30 mouse cellular contexts compared by ENCODE assay signal in genomic region chr5:43480046-43480445, GRCm38 (mm10). TPM values are rescaled to one million over a fixed set of nuclear protein-coding genes. Genes with fewer than 3 reads are reported as not detected.
DNase-seq lines count a peak whose midpoint lies in the region; ATAC-seq lines count a peak whose summit lies in the region.
"Had no signal": no experiment of that assay in that cellular context is flagged by ENCODE, and none has a peak within 500 bp of the region (broad histone marks: within the 10 kb centered on the region; RNA-seq: fewer than 3 reads in every experiment).

No protein-coding gene starts in this region.

- 75% methylated on average over 3 of the region's 3 CpGs for WGBS in midbrain, embryonic 15.5 days
- 74% methylated on average over 3 of the region's 3 CpGs for WGBS in midbrain, embryonic 14.5 days

- H3K27me3 ChIP-seq in midbrain, embryonic 15.5 days (replicated peaks), result no peaks in the 10 kb centered on the region
- no peaks in the 10 kb centered on the region for H3K27me3 ChIP-seq in midbrain, embryonic 14.5 days (ENCODE audit: control insufficient read depth, insufficient read depth, low read length)
- H3K27me3 ChIP-seq: CH12.LX; embryonic facial prominence, embryonic 13.5 days; embryonic facial prominence, embryonic 15.5 days; forebrain, embryonic 12.5 days; Patski had no signal

- H3K4me3 ChIP-seq in midbrain, embryonic 15.5 days, result no peak overlapping the region
- no peak overlapping the region for H3K4me3 ChIP-seq in midbrain, embryonic 14.5 days (replicated peaks; ENCODE audit: low read depth, low read length)
- H3K4me3 ChIP-seq: embryonic facial prominence, embryonic 13.5 days; embryonic facial prominence, embryonic 15.5 days; erythroblast, embryonic 14.5 days; forebrain, embryonic 10.5 days; forebrain, embryonic 12.5 days had no signal

- no peaks in the 10 kb centered on the region for H3K9me3 ChIP-seq in midbrain, embryonic 15.5 days
- no peaks in the 10 kb centered on the region for H3K9me3 ChIP-seq in midbrain, embryonic 14.5 days (ENCODE audit: control insufficient read depth, low read length)
- H3K9me3 ChIP-seq: embryonic facial prominence, embryonic 13.5 days; embryonic facial prominence, embryonic 15.5 days; forebrain, embryonic 10.5 days; forebrain, embryonic 12.5 days; G1E had no signal

- no peak overlapping the region for H3K27ac ChIP-seq in midbrain, embryonic 15.5 days
- no peak overlapping the region for H3K27ac ChIP-seq in midbrain, embryonic 14.5 days (replicated peaks; ENCODE audit: low read depth, low read length)
- H3K27ac ChIP-seq: embryonic facial prominence, embryonic 13.5 days; embryonic facial prominence, embryonic 15.5 days; forebrain, embryonic 10.5 days; forebrain, embryonic 12.5 days had no signal

- H3K4me2 ChIP-seq in midbrain, embryonic 15.5 days, result no peak overlapping the region
- H3K4me2 ChIP-seq in midbrain, embryonic 14.5 days (ENCODE audit: low read length), result no peak overlapping the region
- H3K4me2 ChIP-seq: embryonic facial prominence, embryonic 13.5 days; embryonic facial prominence, embryonic 15.5 days; forebrain, embryonic 12.5 days had no signal

- no peak overlapping the region for H3K9ac ChIP-seq in midbrain, embryonic 15.5 days
- no peak overlapping the region for H3K9ac ChIP-seq in midbrain, embryonic 14.5 days (replicated peaks; ENCODE audit: low read length)
- H3K9ac ChIP-seq: embryonic facial prominence, embryonic 13.5 days; embryonic facial prominence, embryonic 15.5 days; forebrain, embryonic 12.5 days had no signal

- DNase-seq in heart, adult 11 months, result peak; percentile 41
- DNase-seq in heart, adult 8-10 months (ENCODE audit: low spot score), result no peak
- no peak for DNase-seq in midbrain, embryonic 14.5 days
- peak; percentile 27 for DNase-seq in retina, postnatal 1 day
- no peak for DNase-seq in retina, embryonic 14.5 days (ENCODE audit: low spot score)
- DNase-seq: adrenal gland, adult 8-10 months; adrenal gland, postnatal 14 days; adrenal gland, postnatal 36 days; B cell, adult 2 months; cerebellum, adult 11 months; cerebellum, adult 18-20 months; cerebellum, adult 8-10 months; cerebellum, adult 9-11 months; cerebellum, postnatal 14 days; cerebellum, postnatal 36 days; embryo, embryonic 11 days had no signal

- H3K36me3 ChIP-seq in midbrain, embryonic 15.5 days (replicated peaks), result no peaks in the 10 kb centered on the region
- no peaks in the 10 kb centered on the region for H3K36me3 ChIP-seq in midbrain, embryonic 14.5 days (ENCODE audit: control insufficient read depth, insufficient read depth, low read length)
- H3K36me3 ChIP-seq: embryonic facial prominence, embryonic 13.5 days; embryonic facial prominence, embryonic 15.5 days; forebrain, embryonic 10.5 days; forebrain, embryonic 12.5 days; G1E had no signal

- ATAC-seq in midbrain, embryonic 15.5 days (replicated peaks), result peak; percentile 37; the same call in 1 of the 2 replicates
- ATAC-seq in midbrain, embryonic 14.5 days (ENCODE audit: low FRiP score, low TSS enrichment), result no peak
- ATAC-seq: activated CD4-positive, CD25-positive, alpha-beta regulatory T cell, adult 4 months; CD4-positive, CD25-positive, alpha-beta regulatory T cell, adult 4 months; forebrain, embryonic 14.5 days; forebrain, embryonic 16.5 days; Patski had no signal

- H3K4me1 ChIP-seq in midbrain, embryonic 15.5 days, result no peaks in the 10 kb centered on the region
- H3K4me1 ChIP-seq in midbrain, embryonic 14.5 days (ENCODE audit: control insufficient read depth, insufficient read depth, low read length), result no peaks in the 10 kb centered on the region
- H3K4me1 ChIP-seq: embryonic facial prominence, embryonic 13.5 days; embryonic facial prominence, embryonic 15.5 days had no signal

RNA-seq across cellular contexts. Expression of gene C1qtnf7, which starts 35.3 kb away (rescaled TPM):
- 1 to 10 TPM; 5.7 to 8.5 (median 6.1) TPM for total RNA-seq in heart, adult 8-10 months (2022)
- polyA plus RNA-seq in midbrain, embryonic 15.5 days (2015; fragmentation: Nextera tagmentation; extraction: Ambion mirVana), result 1.1 and 1.2 TPM in 2 replicates
- polyA plus RNA-seq in midbrain, embryonic 14.5 days (2014; fragmentation: Nextera tagmentation; extraction: Ambion mirVana), result 2.1 TPM in 1 of 2 replicates, not detected in the other
- total RNA-seq: CH12.LX; common myeloid progenitor, adult 5-6 weeks had no signal
- polyA plus RNA-seq: activated CD4-positive, CD25-positive, alpha-beta regulatory T cell, adult 4 months; CD4-positive, CD25-positive, alpha-beta regulatory T cell, adult 4 months; erythroblast, embryonic 14.5 days; G1E had no signal

Comparison
In these comparisons a context has a peak if more than half of its experiments do, and no peak if none do; other contexts are left out.
1. DNase-seq: peak in heart, adult 11 months (single experiment) and retina, postnatal 1 day (single experiment); none in heart, adult 8-10 months (single experiment), midbrain, embryonic 14.5 days (single experiment) and retina, embryonic 14.5 days (single experiment).